Mouse (Mus musculus): ENCODE results near the gene Dio2. TPM values are rescaled to one million over a fixed set of nuclear protein-coding genes. Genes with fewer than 3 reads are reported as not detected.

The Dio2 gene
- polyA plus RNA-seq, 1 experiment from 2014 or later, result 1.0 TPM

GRCm38 (mm10) chr12:90694135-90694534 is 44.1 kb downstream of the Dio2 start:
- ATAC-seq (ENCODE audit: insufficient number of reproducible peaks, insufficient read depth, low FRiP score, low TSS enrichment, low read depth), result no peak
- no peaks in the 10 kb centered on the region for H3K27me3 ChIP-seq
- H3K9me3 ChIP-seq, result no peaks in the 10 kb centered on the region
- H3K36me3 ChIP-seq, result no peaks in the 10 kb centered on the region
- 77% methylated on average over 2 of the region's 2 CpGs for WGBS
- H3K9ac ChIP-seq, result no peak overlapping the region
- H3K4me1 ChIP-seq, result no peaks in the 10 kb centered on the region
- no peak overlapping the region for H3K27ac ChIP-seq
- H3K4me3 ChIP-seq, result no peak overlapping the region
- no peak overlapping the region for H3K4me2 ChIP-seq
